Mouse (Mus musculus): Measurements from ENCODE around the gene Pipox.

DNA sequence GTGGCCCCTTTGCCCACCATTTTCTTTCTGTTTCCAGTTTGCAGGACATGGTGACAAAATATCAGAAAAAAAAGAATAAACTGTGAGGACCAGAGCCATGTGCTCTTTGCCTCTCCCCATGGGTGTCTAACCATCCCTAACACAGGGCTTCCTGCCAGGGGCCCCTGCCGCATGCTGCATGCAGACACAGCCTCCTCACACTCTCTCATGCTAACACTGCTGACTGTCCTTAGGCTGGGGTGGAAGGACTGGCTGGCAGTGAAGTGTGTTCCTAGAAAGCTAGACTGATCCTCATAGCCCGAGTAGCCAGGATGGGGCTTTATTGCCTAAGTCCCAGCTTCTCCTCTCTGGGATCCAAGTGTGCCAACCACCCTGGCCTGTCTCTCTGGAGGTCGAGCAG, 39.3 kb downstream of the Pipox start:
- TF ChIP-seq TAL1 (IDR thresholded peaks at IDR 0.05; ENCODE audit: low read length) (no peak), GATA1 (IDR thresholded peaks at IDR 0.05; ENCODE audit: low read length) (no peak)
